Mouse (Mus musculus) hindbrain, embryonic 16.5 days (tissue): Measurements from ENCODE around the gene Lyg1. TPM values are rescaled to one million over a fixed set of nuclear protein-coding genes. Genes with fewer than 3 reads are reported as not detected.
A peak's percentile ranks its signal among the peaks of the same experiment; 100 is the strongest.

Experiments used
- ATAC-seq: fragments of 200-750 bp; cut with Nextera tagmentation; 2 replicates; pipeline ENCODE4 v1.8.0; 2017; ENCODE audit warnings: moderate TSS enrichment, moderate library complexity
- H3K27ac ChIP-seq: fragments of 300-500 bp; sonication (generic); 2 replicates; pipeline ENCODE4 v1.5.1; 2014; ENCODE audit warnings: low read depth, mild to moderate bottlenecking, control low read depth, low read length, moderate library complexity
- H3K27me3 ChIP-seq: fragments of 300-500 bp; sonication (generic); replicated peaks from 2 replicates; pipeline ENCODE4 v1.6.1; 2014; ENCODE audit warnings: low read length; ENCODE audit not compliant: control insufficient read depth, insufficient read depth
- H3K36me3 ChIP-seq: fragments of 300-500 bp; sonication (generic); 2 replicates; pipeline ENCODE4 v1.6.1; 2014; ENCODE audit warnings: mild to moderate bottlenecking, low read length, moderate library complexity, mixed read lengths; ENCODE audit not compliant: control insufficient read depth, insufficient read depth
- H3K4me1 ChIP-seq: fragments of 300-500 bp; sonication (generic); 2 replicates; pipeline ENCODE4 v1.6.1; 2014; ENCODE audit warnings: low read depth, low read length; ENCODE audit not compliant: control insufficient read depth, insufficient read depth
- H3K4me2 ChIP-seq: fragments of 300-500 bp; sonication (generic); 2 replicates; pipeline ENCODE4 v1.6.1; 2014; ENCODE audit warnings: mild to moderate bottlenecking, low read length, control low read depth, moderate library complexity
- H3K4me3 ChIP-seq: fragments of 300-500 bp; sonication (generic); 2 replicates; pipeline ENCODE4 v1.5.1; 2014; ENCODE audit warnings: mild to moderate bottlenecking, low read length, control low read depth, moderate library complexity
- H3K9ac ChIP-seq: fragments of 300-500 bp; sonication (generic); 2 replicates; pipeline ENCODE4 v1.6.1; 2014; ENCODE audit warnings: low read depth, mild to moderate bottlenecking, control low read depth, low read length, moderate library complexity
- H3K9me3 ChIP-seq: fragments of 300-500 bp; sonication (generic); 2 replicates; pipeline ENCODE4 v1.6.1; 2014; ENCODE audit warnings: mild to moderate bottlenecking, low read length, moderate library complexity; ENCODE audit not compliant: control insufficient read depth
- WGBS: fragments of 180-500 bp; shearing (Covaris S2); extraction: QIAGEN DNeasy Blood & Tissue Kit; methylation state at CpG from one replicate; pipeline ENCODE4 v1.1.7; 2014; 5-methylcytosine and 5-hydroxymethylcytosine counted together
- polyA plus RNA-seq: library from polyadenylated mRNA; unstranded; fragments of >200 nt; fragmentation: Nextera tagmentation; extraction: Ambion mirVana; gene quantifications from 2 replicates; pipeline ENCODE4 v1.2.1, GENCODE M21; 2015

The Lyg1 gene
- polyA plus RNA-seq, 1 experiment from 2014 or later: not detected

GRCm38 (mm10) chr1:37958516-37958915, 957 bp upstream of the Lyg1 start:
- Histone ChIP-seq H3K9ac (no peak overlapping the region), H3K27me3 (no peaks in the 10 kb centered on the region), H3K36me3 (no peaks in the 10 kb centered on the region), H3K27ac (no peak overlapping the region), H3K4me3 (no peak overlapping the region), H3K4me2 (no peak overlapping the region), H3K4me1 (no peaks in the 10 kb centered on the region), H3K9me3 (no peaks in the 10 kb centered on the region)
- no peak for ATAC-seq
- WGBS: 87% methylated on average over 2 of the region's 2 CpGs

- Histone ChIP-seq H3K36me3 (no peaks in the 10 kb centered on the region), H3K9me3 (no peaks in the 10 kb centered on the region), H3K4me2 (no peak overlapping the region), H3K27me3 (no peaks in the 10 kb centered on the region), H3K4me1 (no peaks in the 10 kb centered on the region), H3K27ac (peak overlapping the region; percentile 48; the same call in 1 of the 2 replicates), H3K4me3 (no peak overlapping the region), H3K9ac (no peak overlapping the region)
- WGBS: 30% methylated on average over 3 of the region's 3 CpGs
- ATAC-seq: peak; percentile 52; the same call in 1 of the 2 replicates
These were observed 698 bp downstream of the Lyg1 start for GRCm38 (mm10) chr1:37956690-37957431.

DNA sequence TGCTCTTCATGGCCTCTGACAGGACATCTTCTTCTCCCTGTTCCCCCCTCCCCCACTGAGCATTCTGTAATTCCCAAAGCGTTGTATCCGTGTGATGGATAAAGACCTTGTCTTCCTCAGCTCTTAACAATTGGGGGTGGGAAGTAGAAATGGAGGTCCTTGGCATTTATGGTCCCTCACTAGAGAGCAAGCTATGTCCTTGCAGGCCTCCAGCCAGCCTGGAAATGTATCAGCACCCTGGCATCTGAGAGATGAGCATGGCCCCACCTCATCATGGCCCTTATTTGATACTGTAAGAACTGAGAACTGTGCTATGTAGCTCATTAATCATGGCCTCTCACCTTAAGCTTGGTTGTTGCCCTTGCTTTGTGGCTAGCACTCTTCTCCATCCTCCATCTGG, 2.3 kb downstream of the Lyg1 start:
- H3K4me1 ChIP-seq: no peaks in the 10 kb centered on the region
- H3K4me2 ChIP-seq: no peak overlapping the region
- H3K36me3 ChIP-seq: no peaks in the 10 kb centered on the region
- H3K27ac ChIP-seq: no peak overlapping the region
- 100% methylated on average over 2 of the region's 2 CpGs for WGBS
- no peaks in the 10 kb centered on the region for H3K9me3 ChIP-seq
- H3K4me3 ChIP-seq: no peak overlapping the region
- H3K27me3 ChIP-seq: no peaks in the 10 kb centered on the region
- H3K9ac ChIP-seq: no peak overlapping the region
- ATAC-seq: no peak

GRCm38 (mm10) chr1:37954786-37955185, 2.8 kb downstream of the Lyg1 start:
- Histone ChIP-seq H3K4me2 (no peak overlapping the region), H3K27ac (no peak overlapping the region), H3K4me1 (no peaks in the 10 kb centered on the region), H3K9ac (no peak overlapping the region), H3K36me3 (no peaks in the 10 kb centered on the region), H3K4me3 (no peak overlapping the region), H3K9me3 (no peaks in the 10 kb centered on the region), H3K27me3 (no peaks in the 10 kb centered on the region)
- 91% methylated on average over 7 of the region's 7 CpGs for WGBS
- no peak for ATAC-seq

GRCm38 (mm10) chr1:37948906-37949305, 8.7 kb downstream of the Lyg1 start:
- no peak overlapping the region for H3K27ac ChIP-seq
- no peaks in the 10 kb centered on the region for H3K4me1 ChIP-seq
- 83% methylated on average over 2 of the region's 2 CpGs for WGBS
- no peak overlapping the region for H3K4me2 ChIP-seq
- H3K9me3 ChIP-seq: no peaks in the 10 kb centered on the region
- no peak overlapping the region for H3K9ac ChIP-seq
- no peaks in the 10 kb centered on the region for H3K36me3 ChIP-seq
- H3K4me3 ChIP-seq: no peak overlapping the region
- H3K27me3 ChIP-seq: no peaks in the 10 kb centered on the region
- ATAC-seq: no peak

DNA sequence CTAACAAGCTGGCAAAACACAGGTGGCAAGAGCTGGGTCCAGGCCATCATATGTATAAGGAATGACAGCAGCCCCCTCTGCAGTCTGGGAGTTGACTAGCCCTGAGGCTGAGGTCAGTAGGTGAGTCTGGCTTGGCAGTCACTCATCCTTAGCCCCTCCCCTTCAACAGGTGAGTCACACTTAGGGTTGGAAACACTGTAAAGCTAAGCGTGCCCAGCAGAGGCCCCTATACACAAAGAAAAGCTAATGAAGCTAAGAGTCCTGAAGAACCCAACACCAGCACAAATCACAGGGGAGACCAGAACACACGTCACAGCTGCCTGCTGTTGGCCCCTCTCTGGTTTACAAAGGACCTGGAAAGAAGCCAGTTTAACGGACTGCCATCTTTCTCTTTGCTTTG, 25.8 kb downstream of the Lyg1 start:
- Histone ChIP-seq H3K9ac (no peak overlapping the region), H3K4me2 (no peak overlapping the region), H3K4me1 (no peaks in the 10 kb centered on the region), H3K27ac (no peak overlapping the region), H3K4me3 (no peak overlapping the region), H3K36me3 (no peaks in the 10 kb centered on the region), H3K9me3 (no peaks in the 10 kb centered on the region), H3K27me3 (no peaks in the 10 kb centered on the region)
- 21% methylated on average over 3 of the region's 3 CpGs for WGBS
- no peak for ATAC-seq

DNA sequence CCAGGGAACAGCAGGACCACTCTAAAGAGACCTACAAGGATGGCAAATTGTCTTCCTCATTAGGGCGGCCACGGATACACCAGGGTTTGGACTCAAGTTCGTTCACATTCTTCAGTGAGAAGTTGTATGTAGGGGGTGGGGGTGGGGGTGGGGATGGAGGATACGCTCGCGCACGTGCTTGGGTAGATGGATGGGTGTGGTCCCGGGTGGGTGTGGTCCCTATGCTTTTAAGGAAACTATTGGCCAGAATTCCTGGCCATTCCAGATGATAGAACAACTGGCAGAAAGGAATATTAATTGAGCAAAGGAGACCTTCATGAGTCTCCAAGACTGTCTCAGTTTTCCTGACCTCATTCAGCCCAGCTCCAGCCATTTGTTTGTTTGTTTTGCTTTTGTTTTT, 31.6 kb downstream of the Lyg1 start:
- Histone ChIP-seq H3K9ac (no peak overlapping the region), H3K4me2 (no peak overlapping the region), H3K4me3 (no peak overlapping the region), H3K27me3 (no peaks in the 10 kb centered on the region), H3K27ac (no peak overlapping the region), H3K9me3 (no peaks in the 10 kb centered on the region), H3K4me1 (no peaks in the 10 kb centered on the region), H3K36me3 (no peaks in the 10 kb centered on the region)
- ATAC-seq: no peak
- WGBS: 78% methylated on average over 8 of the region's 8 CpGs

- H3K9me3 ChIP-seq: no peaks in the 10 kb centered on the region
- H3K4me3 ChIP-seq: no peak overlapping the region
- WGBS: 47% methylated on average over 8 of the region's 8 CpGs
- ATAC-seq: no peak
- no peaks in the 10 kb centered on the region for H3K4me1 ChIP-seq
- no peak overlapping the region for H3K9ac ChIP-seq
- H3K36me3 ChIP-seq: no peaks in the 10 kb centered on the region
- H3K27ac ChIP-seq: no peak overlapping the region
- no peak overlapping the region for H3K4me2 ChIP-seq
- no peaks in the 10 kb centered on the region for H3K27me3 ChIP-seq
These were observed 35.0 kb downstream of the Lyg1 start for GRCm38 (mm10) chr1:37922536-37922935.

DNA sequence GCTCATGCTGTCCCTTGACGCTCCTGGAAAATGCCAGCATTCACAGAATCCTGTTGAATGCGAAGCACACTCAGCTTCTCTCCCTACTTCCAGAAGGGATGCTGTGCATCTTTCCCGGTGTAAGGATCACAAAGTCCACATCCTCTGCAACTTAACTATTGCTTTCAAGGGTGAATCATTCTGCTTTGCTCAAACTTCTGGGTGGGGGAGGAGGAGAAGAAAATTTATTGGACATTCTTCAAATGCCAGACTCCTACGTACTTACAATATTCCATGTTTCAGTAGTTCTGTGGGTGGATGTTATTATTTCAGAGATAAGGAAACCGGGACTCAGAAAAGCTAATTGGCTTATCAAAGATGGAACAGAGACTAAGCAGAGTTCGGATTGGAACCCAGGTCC, 39.5 kb downstream of the Lyg1 start:
- WGBS: 77% methylated on average over 6 of the region's 6 CpGs
- H3K27me3 ChIP-seq: no peaks in the 10 kb centered on the region
- no peak overlapping the region for H3K9ac ChIP-seq
- ATAC-seq: no peak
- H3K36me3 ChIP-seq: no peaks in the 10 kb centered on the region
- H3K4me3 ChIP-seq: no peak overlapping the region
- H3K9me3 ChIP-seq: no peaks in the 10 kb centered on the region
- no peak overlapping the region for H3K27ac ChIP-seq
- H3K4me2 ChIP-seq: no peak overlapping the region
- no peaks in the 10 kb centered on the region for H3K4me1 ChIP-seq
